Mouse (Mus musculus) layer of hippocampus, postnatal 14 days (tissue): Measurements from ENCODE around the gene Tnpo1. TPM values are rescaled to one million over a fixed set of nuclear protein-coding genes. Genes with fewer than 3 reads are reported as not detected.

Experiments used
- DNase-seq, 2 experiments: peaks; one replicate each; pipeline ENCODE4 v3.0.0; 2021 to 2022; ENCODE audit warnings: low spot score in 2 of 2, mixed read lengths in 1 of 2
- long read RNA-seq, 2 experiments: library from polyadenylated mRNA; stranded (forward); transcript quantifications; one replicate each; pipeline ENCODE4 v2.0.0; 2021
- total RNA-seq, 2 experiments: library from RNA; stranded (reverse); gene quantifications; 2 replicates each; pipeline ENCODE4 v1.2.3; 2021

Gene Tnpo1
- 10 to 100 TPM; 62.3 to 75.3 TPM for total RNA-seq
- long read RNA-seq, experiment 1, full-length matches to known transcripts = 2 of 9 reads
- long read RNA-seq, experiment 1, partial matches to known transcripts = 0 of 9 reads
- long read RNA-seq, experiment 1, other reads (novel, unspliced or antisense) = 7 of 9 reads
- long read RNA-seq, experiment 2, partial matches to known transcripts = 0 of 9 reads
- long read RNA-seq, experiment 2, other reads (novel, unspliced or antisense) = 9 of 9 reads

DNA sequence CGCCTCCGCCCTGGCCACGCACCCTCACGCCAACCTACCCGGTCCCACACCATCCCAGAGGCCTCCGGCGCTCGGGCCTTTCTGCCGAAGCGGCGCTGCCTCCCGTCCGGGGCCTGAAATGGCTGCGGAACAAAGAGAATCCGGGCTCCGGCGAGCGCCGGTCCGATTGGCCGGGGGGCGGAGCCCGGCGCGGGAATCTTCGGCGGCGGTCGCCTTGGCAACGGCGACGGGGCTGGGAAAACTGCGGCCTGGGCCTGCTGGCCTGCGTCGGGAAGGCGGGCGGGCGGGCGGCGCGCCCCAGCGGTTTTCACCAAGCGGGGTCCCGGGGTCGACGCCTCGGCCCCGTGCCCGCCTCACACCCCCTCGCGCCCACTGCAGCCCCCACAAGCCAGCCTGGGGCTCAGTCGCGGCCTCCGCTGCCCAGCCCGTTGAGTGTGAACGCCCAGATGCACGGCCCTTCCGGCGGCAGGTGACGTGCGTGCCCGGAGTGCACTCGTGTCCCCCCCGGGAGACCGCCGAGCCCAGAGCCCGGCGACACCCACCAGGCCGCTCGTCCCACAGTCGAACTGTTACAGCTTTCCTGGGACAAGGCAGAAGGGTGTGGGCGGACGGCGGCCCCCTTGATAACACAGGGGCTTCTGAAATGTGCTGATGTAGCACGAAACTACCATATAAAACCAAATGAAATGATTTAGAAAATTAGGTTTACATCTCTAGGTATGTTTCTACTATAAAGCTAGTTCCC lies at the start of gene Tnpo1:
Gene Tnpo1 (minus strand): TSS at position 172 of the 745 bp plus-strand sequence.
- DNase-seq = peak; percentile 88 to 93

DNA sequence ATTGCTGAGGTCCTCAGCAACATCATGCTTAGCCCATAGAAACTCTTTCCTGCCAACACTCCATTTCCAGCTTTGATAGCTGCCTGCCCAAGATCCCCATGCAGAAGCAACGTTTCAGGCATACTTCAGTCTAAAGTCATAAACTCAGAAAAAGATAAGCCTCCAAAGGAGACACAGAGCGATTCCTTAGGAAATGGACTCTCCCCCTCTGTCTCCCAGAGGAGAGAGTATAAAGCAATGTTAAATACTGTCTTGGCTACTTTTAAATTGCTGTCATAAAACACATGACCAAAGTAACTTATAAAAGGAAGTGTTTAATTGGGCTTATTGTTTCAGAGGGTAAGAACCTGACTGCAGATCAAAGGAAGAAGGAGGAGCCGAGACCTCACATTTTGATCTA lies 45.9 kb upstream of the Tnpo1 start:
- no peak for DNase-seq

GRCm38 (mm10) chr13:98971641-98972040 lies 45.5 kb upstream of the Tnpo1 start:
- no peak for DNase-seq

DNA sequence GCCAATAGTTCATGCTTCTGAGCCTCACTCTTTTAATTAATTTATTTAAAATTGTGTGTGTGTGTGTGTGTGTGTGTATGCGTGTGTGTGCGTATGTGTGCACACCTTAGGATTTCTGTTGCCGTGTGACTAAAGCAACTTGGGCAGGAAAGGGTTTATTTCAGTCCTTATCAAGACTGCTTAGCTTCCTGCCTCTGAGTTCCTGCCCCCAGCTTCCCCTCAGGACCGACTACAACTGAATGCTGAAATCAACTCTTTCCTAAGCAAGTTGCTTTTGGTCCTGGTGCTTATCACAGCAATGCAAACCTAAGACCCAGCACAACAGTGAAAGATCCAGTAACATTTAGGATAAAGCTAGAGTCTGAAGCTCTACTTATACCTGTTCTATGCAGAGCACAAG lies 42.3 kb upstream of the Tnpo1 start:
- no peak for DNase-seq

DNA sequence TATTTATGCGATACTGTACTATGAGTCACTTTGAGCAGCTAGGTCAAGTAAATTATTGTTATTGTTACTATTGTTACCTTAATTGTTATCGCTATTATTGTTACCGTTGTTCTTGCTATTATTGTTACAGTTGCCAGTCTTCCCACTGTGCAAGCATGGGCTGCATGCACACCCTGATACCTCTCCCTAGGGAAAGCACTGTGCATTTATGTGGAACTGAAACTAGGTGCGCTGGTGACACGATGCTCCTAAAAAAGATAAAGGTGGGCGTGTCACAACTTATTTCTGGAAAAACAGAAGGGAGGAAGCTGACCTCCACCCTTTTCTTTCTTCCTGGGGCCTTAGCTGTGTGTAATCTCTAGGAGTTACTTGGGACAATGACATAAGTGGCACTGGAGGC lies 41.8 kb upstream of the Tnpo1 start:
- DNase-seq = no peak

- DNase-seq = peak in 1 of 2 experiments; percentile 16
Measured at GRCm38 (mm10) chr13:98966583-98966982, 40.4 kb upstream of the Tnpo1 start.

- DNase-seq = no peak
Measured at GRCm38 (mm10) chr13:98963612-98964011, 37.4 kb upstream of the Tnpo1 start.

- no peak for DNase-seq
Measured at GRCm38 (mm10) chr13:98958177-98958576, 32.0 kb upstream of the Tnpo1 start.

DNA sequence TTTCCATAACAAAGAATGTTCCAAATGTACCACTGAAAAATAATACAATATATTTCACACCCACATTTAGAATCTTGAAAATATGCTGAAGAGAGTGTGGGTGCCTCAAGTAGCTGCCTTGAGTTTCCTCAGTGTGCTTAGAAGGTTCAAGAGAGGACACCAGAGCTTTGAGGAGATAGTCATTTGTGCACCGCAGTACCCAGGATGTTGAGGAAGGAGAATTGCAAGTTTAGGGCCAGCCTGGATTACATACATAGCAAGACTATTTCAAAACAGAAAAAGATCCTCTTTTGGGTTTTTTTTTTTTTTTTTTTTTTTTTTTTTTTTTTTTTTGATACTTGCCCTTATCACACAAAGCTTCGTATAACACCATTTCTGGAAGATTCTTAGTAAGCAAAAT lies 30.0 kb upstream of the Tnpo1 start:
- DNase-seq = no peak

DNA sequence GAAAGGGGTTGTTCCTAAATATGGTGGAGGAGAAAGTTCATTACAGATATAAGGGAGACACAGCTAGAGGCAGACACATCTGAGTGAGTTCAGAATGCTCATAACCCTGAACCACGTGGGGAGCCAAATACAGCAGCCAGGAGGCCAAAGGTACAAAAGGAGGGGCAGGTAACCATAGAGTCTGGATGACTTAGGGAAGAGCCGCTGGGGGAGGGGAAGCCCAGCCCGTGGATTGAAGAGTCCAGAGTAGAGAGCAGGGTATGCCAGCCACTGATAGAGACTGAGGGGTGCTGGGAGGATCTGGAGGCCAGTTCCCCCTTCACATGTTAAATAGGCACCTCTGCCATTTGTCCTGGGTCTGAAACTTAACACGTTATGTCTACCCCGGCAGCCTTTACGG lies 29.5 kb upstream of the Tnpo1 start:
- no peak for DNase-seq

GRCm38 (mm10) chr13:98955226-98955625 lies 29.0 kb upstream of the Tnpo1 start:
- no peak for DNase-seq

DNA sequence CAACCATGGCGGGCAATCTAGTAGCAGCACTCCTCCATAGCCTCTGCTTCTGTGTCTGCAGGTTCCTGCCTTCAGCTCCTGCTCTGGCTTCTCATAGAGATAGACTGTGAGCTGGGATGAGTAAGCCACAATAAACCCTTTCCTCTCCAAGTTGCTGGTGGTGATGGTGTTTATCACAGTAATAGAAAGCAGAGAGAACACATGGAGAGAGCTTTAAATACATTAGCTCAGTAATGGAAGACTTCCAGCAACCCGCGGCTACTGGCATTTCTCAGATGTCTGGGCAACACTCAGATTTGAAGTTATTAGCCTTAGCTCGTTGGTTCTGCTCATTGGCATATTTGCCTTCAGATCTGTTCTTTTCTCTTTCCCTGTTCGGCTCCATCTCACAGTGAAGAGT lies 27.6 kb upstream of the Tnpo1 start:
- peak; percentile 12 to 28 for DNase-seq

- DNase-seq = no peak
Measured at GRCm38 (mm10) chr13:98951951-98952350, 25.8 kb upstream of the Tnpo1 start.

DNA sequence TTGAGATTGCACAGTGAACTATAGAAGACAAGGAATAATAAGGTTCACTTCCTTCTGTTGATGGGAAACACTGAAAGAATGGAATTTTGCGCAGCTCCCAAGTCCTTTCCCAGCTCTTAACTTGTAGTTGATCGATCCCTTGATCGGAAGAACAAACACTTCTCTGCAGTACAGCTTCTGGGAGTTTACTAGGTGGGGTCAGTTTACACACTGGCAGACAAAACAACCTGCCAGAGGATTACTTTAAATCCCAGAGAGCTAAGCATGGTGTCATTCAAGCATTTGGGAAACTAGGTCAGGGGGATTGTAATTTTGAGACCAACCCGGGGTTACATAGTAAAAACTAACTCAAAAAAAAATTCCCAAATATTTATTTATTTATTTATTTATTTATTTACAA lies 22.0 kb upstream of the Tnpo1 start:
- DNase-seq = no peak

DNA sequence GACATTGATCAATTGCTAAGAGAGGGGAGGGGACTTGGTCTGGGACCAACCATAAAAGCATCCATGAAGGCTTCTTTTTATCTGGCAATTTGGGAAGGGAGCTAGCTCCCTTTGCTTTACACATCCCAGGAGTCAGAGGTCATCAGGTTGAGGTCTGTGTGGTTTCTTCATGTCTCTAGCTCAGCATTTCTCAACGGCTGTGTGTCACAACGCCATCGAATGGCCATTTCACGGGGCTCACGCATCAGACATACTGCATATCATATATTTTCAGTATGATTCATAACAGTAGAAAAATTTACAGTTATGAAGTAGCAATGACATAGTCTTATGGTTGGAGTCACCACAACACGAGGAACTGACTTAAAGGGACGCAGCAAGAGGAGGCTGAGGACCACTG lies 20.2 kb upstream of the Tnpo1 start:
- no peak for DNase-seq

DNA sequence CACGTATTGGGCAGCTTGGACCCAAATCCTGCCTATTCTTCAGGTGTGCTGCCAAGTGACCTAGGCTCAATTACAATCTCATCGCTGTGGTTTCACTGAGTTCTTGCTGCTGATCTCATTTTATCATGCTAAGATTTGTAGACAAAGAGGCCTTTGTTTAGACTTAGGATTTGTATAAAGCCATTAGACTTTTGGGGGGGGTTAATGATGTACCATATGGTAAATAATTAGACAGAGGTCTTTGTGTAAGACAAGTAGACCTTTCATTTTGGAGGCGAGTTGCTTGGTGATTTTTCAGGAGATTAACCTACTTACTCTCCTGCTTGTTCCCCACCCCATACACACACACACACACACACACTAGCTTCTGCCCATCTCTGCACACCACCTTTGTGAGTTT lies 19.7 kb upstream of the Tnpo1 start:
- no peak for DNase-seq

GRCm38 (mm10) chr13:98945381-98945780 lies 19.2 kb upstream of the Tnpo1 start:
- DNase-seq = no peak

DNA sequence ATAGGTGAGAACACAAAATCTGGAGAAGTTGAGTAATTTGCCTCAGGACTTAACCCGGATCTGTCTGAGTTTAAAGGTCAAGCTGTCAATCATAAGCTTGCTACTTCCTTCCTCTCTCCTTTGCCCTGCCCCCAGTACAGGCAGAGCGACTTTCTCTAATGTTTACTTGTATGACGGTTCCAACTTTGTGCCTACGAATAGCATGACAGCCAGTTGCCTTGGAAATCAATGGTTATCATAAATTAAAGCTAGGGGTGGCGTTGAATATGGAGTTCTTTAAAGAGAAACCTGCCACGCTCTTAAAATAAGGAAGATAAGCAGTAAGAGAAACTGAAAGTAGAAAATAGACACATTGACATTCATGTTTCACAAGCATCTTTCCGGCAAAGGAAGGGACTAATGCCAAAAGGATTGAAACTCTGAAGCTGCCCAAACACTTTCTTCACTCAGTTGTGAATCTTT lies 18.5 kb upstream of the Tnpo1 start:
- DNase-seq = no peak

DNA sequence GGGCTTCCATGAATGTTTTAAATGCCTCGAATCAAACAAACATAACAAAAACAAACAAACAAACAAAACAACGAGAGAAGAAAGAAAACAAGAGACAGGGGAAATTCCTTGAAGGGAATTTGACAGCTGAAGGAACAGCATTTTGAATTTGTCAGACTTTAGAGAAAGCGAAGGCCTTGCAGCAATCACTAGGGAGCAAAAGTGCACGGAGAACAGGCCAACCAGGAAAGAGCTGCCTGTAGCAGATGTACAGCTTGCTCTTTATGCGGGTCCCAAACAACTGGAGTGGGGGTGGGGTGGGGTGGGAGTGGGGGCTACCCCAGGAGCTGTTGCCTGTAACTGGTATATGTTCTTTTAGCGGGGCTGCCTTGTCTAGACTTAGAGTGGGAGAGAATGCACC lies 16.2 kb upstream of the Tnpo1 start:
- DNase-seq = no peak

DNA sequence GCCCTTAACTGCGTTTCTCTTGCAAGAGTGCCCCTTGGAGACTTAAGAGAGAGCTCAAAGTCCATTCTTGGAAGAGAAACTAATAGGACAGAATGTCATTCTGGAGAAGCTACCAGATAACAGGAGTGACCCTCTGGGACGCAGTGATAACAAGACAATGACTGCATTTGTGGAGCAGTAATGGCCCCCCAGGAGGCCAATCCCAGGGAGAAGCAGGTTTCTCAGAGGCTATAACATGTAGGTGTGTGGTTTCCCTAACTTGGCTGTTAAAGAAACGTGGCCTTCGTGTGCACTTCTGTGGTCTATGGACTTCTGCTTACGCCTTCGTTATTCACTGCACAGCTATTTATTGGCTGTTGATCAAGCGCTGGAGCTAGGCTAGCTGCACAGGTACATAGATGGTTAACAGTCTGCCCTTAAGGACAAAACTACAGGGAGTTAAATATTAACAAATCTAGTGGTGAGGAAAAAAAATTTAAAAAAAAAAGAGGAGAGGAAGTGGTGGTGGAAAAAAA lies 15.7 kb upstream of the Tnpo1 start:
- DNase-seq = no peak

DNA sequence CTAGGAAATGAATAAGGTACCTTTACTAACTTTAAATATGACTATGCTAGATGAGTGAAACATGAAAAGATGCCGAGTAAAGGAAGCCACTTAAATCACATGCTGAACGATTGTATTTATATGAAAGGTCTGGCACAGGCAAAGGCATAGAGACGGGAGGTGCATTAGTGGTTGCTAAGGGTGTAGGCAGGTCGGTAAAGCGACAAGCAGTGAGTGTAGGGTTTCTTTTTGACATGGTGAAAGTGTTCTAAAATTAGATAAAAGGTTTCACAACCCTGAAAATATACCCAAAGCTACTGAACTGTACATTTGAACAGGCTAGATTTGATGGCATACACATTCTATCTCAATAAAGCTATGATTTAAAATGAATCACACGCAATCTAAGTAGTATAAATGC lies 10.9 kb upstream of the Tnpo1 start:
- no peak for DNase-seq

DNA sequence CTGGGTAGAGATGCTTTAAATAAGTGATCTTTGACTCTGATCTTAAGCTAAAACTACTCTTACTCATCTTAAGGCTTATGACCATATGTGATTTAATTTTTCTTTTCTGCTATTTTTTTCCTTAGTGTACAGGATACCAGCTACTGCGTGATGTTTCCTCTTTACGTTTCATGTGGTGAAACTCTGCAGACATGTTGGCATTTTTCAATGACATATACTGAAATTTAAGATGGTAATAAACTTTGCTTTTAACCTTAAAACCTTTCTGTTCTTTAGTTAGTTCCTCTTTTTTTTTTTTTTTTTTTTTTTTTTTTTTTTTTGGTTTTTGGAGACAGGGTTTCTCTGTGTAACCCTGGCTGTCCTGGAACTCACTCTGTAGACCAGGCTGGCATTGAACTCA lies 2.7 kb upstream of the Tnpo1 start:
- no peak for DNase-seq

DNA sequence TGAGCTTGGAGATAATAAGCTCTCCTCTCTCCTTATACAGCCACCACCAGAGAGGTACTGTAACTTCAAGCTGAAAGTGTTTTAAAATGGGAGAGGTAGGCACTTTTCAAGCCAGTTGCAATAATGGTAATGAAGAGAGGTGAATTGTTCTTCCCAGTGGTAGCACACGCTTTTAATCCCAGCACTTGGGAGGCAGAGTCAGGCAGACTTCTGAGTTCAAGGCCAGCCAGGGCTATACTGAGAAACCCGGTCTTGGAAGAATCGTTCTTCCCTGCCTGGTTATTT lies 716 bp upstream of the Tnpo1 start:
- no peak for DNase-seq
